Mouse (Mus musculus) midbrain, embryonic 16.5 days (tissue): ENCODE results near the gene Oard1. TPM values are rescaled to one million over a fixed set of nuclear protein-coding genes. Genes with fewer than 3 reads are reported as not detected.

ENCODE experiments used
- ATAC-seq: fragments of 200-750 bp; cut with Nextera tagmentation; 2 replicates; pipeline ENCODE4 v1.8.0; 2017; ENCODE audit warnings: moderate TSS enrichment
- H3K27ac ChIP-seq: fragments of 300-500 bp; sonication (generic); 2 replicates; pipeline ENCODE4 v1.5.1; 2014; ENCODE audit warnings: mild to moderate bottlenecking, low read length, mixed read lengths
- H3K27me3 ChIP-seq: fragments of 300-500 bp; sonication (generic); 2 replicates; pipeline ENCODE4 v1.6.1; 2014; ENCODE audit warnings: low read depth, low read length, mixed read lengths; ENCODE audit not compliant: control insufficient read depth, insufficient read depth
- H3K36me3 ChIP-seq: fragments of 300-500 bp; sonication (generic); 2 replicates; pipeline ENCODE4 v1.6.1; 2014; ENCODE audit warnings: mild to moderate bottlenecking, low read length, moderate library complexity, mixed read lengths; ENCODE audit not compliant: control insufficient read depth, insufficient read depth
- H3K4me1 ChIP-seq: fragments of 300-500 bp; sonication (generic); 2 replicates; pipeline ENCODE4 v1.6.1; 2014; ENCODE audit warnings: mild to moderate bottlenecking, low read length, mixed read lengths; ENCODE audit not compliant: control insufficient read depth, insufficient read depth
- H3K4me2 ChIP-seq: fragments of 300-500 bp; sonication (generic); 2 replicates; pipeline ENCODE4 v1.6.1; 2014; ENCODE audit warnings: mild to moderate bottlenecking, low read length, mixed read lengths
- H3K4me3 ChIP-seq: fragments of 300-500 bp; sonication (generic); 2 replicates; pipeline ENCODE4 v1.5.1; 2014; ENCODE audit warnings: low read depth, mild to moderate bottlenecking, low read length, moderate library complexity, mixed read lengths
- H3K9ac ChIP-seq: fragments of 300-500 bp; sonication (generic); 2 replicates; pipeline ENCODE4 v1.6.1; 2014; ENCODE audit warnings: low read depth, low read length, mixed read lengths
- H3K9me3 ChIP-seq: fragments of 300-500 bp; sonication (generic); replicated peaks from 2 replicates; pipeline ENCODE4 v1.6.1; 2014; ENCODE audit warnings: mild to moderate bottlenecking, low read length, mixed read lengths; ENCODE audit not compliant: control insufficient read depth, poor library complexity, severe bottlenecking
- WGBS: fragments of 180-500 bp; shearing (Covaris S2); extraction: QIAGEN DNeasy Blood & Tissue Kit; methylation state at CpG from one replicate; pipeline ENCODE4 v1.1.7; 2014; 5-methylcytosine and 5-hydroxymethylcytosine counted together
- polyA plus RNA-seq: library from polyadenylated mRNA; unstranded; fragments of >200 nt; fragmentation: Nextera tagmentation; extraction: Ambion mirVana; gene quantifications from 2 replicates; pipeline ENCODE4 v1.2.1, GENCODE M21; 2015

Gene Oard1
- polyA plus RNA-seq, 1 experiment from 2014 or later, result 32.7 TPM

DNA sequence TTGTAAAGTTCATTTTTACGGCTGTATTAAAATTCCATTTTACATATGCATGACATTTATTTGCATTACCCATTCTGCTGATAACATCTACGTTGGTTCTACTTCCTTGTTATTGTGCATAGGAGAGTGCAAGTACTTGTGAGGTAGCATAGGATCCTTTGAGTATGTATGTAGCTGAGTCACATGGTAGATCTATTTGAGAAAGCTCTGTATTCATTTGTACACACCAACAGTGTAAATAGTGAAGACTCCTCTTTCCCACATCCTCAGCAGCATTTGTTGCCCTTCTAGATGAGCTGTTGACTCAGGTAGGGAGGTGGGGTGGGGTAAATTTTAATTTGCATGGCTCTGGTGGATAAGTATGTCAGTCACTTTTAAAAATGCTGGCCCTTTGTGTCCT, 6.0 kb upstream of the Oard1 start:
- H3K4me2 ChIP-seq, result no peak overlapping the region
- no peaks in the 10 kb centered on the region for H3K9me3 ChIP-seq
- peaks cover 7% of the 10 kb centered on the region; the same call in 1 of the 2 replicates for H3K36me3 ChIP-seq
- no peak overlapping the region for H3K27ac ChIP-seq
- no peak overlapping the region for H3K9ac ChIP-seq
- H3K4me3 ChIP-seq, result no peak overlapping the region
- no peak for ATAC-seq
- 93% methylated on average over 2 of the region's 2 CpGs for WGBS
- peaks cover 9% of the 10 kb centered on the region for H3K4me1 ChIP-seq
- no peaks in the 10 kb centered on the region for H3K27me3 ChIP-seq

DNA sequence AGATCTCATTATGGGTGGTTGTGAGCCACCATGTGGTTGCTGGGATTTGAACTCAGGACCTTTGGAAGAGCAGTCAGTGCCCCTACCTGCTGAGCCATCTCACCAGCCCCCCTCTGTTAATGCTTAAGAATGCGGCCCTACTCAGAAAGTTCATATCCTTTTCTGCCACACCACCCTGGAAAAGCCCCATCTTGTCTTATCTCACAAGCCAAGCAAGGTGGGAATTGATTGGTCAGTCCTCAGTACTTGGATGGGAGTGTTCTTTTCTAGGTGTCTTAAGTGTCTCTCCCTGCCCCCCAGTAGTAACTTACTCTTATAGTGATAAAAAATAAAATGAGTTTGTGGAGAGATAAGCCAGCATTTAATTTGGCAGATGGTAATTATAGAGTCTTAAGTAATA, 5.1 kb upstream of the Oard1 start:
- H3K27me3 ChIP-seq, result no peaks in the 10 kb centered on the region
- H3K27ac ChIP-seq, result no peak overlapping the region
- H3K9ac ChIP-seq, result no peak overlapping the region
- H3K4me2 ChIP-seq, result no peak overlapping the region
- no peak overlapping the region for H3K4me3 ChIP-seq
- H3K4me1 ChIP-seq, result peaks cover 9% of the 10 kb centered on the region
- H3K9me3 ChIP-seq, result no peaks in the 10 kb centered on the region
- no peak for ATAC-seq
- H3K36me3 ChIP-seq, result no peaks in the 10 kb centered on the region
- 90% methylated on average over 1 of the region's 1 CpGs for WGBS

DNA sequence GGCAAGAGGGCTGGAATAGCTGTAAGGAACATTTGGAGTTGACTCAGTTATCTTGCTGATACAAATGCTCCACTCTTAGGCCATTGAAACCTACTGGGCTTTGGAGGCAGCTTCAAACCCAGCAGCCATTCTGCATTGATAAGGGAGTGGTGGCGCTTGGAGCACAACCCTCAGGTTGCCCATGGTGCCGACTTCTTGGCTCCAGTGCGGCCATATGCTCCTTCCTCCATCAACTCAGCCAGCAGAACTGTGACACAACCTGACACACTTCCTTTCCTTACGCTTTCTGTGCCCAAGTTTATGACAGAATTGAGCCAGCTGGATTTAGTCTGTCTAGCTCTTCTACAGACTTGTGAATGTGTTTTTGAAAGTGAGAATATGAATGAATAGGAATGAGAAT, 2.7 kb upstream of the Oard1 start:
- Histone ChIP-seq H3K4me3 (no peak overlapping the region), H3K9ac (no peak overlapping the region), H3K4me1 (peaks cover 20% of the 10 kb centered on the region), H3K36me3 (no peaks in the 10 kb centered on the region), H3K27ac (no peak overlapping the region), H3K4me2 (no peak overlapping the region), H3K9me3 (no peaks in the 10 kb centered on the region), H3K27me3 (no peaks in the 10 kb centered on the region)
- 91% methylated on average over 4 of the region's 4 CpGs for WGBS
- no peak for ATAC-seq

DNA sequence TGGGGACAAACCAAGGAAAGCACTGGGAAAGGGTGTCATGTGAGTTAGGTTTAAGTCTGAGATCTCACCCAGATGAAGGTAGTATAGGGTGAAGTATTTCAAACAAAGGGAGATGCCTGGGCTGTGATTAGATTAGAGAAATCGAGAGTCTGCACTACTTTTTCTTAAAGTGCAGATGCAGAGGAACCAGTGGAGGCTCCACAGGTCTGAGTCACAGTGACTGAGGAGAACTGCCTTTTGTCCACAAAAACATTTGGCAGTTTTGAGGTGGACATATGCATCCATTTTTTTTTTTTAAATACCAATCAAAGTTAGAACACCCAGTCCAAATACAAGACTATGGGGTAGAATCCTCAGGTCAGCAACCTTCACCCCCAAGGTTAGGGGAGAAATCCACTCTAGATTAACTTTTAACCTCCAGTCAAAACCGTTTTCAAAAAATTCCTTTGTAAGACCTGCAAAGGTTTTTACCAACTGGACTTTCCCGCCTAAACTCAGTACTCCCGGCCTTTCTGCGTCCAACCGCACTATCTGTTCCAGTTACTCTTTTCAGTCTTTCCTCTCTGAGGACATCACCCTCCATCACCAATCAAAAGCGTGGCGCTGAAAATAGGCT, 1.8 kb upstream of the Oard1 start:
- Histone ChIP-seq H3K27me3 (no peaks in the 10 kb centered on the region), H3K27ac (peak overlapping the region; percentile 99), H3K4me3 (peak overlapping the region; percentile 86), H3K9me3 (no peaks in the 10 kb centered on the region), H3K9ac (peak overlapping the region; percentile 98), H3K36me3 (no peaks in the 10 kb centered on the region), H3K4me1 (peaks cover 20% of the 10 kb centered on the region), H3K4me2 (peak overlapping the region; percentile 70)
- 5% methylated on average over 8 of the region's 8 CpGs for WGBS
- ATAC-seq, result no peak

DNA sequence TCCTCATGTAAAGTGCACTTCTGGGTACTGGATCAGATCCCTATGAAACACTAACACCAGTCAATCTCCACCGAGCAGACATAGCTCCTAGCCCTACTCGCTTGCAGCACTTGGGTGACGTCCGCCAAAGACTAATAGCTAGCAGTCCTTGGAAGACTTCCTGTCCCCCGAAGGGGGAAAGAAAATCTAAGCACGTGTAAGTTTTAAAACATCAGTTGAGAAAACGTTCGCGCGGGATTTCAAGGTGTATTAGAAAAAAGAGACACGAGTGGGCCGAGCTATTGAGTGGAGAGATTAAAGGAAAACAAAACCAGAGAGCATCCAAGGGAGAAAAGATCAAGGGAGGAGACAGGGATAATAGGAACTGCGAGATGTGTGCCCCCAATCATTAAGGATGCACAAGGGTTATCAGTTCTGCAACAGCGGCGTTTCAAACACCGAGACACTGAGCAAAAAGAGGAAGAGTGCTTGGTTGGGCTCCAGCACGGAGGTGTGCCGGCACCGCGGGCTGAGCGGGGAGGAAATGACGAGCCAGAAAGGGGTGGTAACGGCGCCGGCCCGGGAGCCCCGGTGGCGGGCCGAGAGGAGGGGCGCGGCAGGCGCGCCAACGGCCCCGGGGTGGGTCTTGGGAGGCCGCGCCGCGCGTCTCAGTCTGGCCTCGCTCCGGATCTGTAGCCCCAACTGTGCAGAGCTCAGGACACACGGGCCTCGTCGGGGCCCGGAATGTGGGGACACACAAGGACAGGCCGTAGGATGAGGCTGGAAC, 1.1 kb upstream of the Oard1 start:
- Histone ChIP-seq H3K36me3 (no peaks in the 10 kb centered on the region), H3K4me1 (peaks cover 20% of the 10 kb centered on the region), H3K27me3 (no peaks in the 10 kb centered on the region), H3K4me3 (peak overlapping the region; percentile 86), H3K9me3 (no peaks in the 10 kb centered on the region), H3K4me2 (peak overlapping the region; percentile 70), H3K9ac (peak overlapping the region; percentile 98), H3K27ac (peak overlapping the region; percentile 99)
- ATAC-seq, result peak; percentile 22
- WGBS, result under 1% methylated on average over 46 of the region's 47 CpGs

DNA sequence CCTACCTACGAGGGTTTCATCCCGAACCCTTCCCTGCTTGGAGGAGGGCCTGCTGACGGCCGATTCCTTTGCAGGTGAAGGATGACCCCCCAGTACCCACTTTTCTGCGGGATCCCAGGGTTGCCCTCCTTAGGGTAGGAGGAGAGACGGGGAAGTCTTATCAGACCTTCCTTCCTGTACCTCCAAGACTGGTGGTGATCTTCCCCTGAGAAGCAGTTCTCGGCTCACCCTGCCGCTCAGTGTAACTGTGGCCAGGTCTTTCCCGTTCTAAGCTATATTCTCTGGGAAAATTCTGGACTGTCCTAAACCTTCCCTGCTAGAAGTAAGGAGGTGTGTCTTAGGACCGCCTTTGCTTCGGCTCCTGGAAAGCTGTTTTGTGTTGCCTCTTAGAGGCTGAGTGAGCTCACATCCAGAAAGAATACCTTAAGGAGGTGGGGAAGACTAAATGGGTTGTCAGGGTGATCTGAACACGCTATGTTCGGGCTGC, 528 bp downstream of the Oard1 start:
- peak; percentile 38 for ATAC-seq

DNA sequence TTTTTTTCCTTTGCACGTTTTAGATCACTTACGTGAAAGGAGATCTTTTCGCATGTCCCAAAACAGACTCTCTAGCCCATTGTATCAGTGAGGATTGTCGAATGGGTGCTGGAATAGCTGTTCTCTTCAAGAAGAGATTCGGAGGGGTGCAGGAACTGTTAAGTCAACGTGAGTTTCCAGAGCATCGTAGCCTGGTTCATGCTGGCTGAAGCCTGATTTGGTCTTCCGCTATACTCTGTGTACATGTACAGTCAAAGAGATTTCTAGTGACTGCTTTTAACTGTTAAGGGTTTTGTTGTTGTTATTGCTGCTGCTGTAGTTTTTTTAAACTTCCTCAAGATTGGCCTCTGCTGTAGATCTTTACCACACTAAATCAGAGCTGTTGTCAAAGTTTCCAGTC, 1.4 kb downstream of the Oard1 start:
- Histone ChIP-seq H3K27ac (peak overlapping the region; percentile 94), H3K27me3 (no peaks in the 10 kb centered on the region), H3K36me3 (no peaks in the 10 kb centered on the region; the same call in 1 of the 2 replicates), H3K4me1 (peaks cover 20% of the 10 kb centered on the region), H3K9me3 (no peaks in the 10 kb centered on the region), H3K4me3 (peak overlapping the region; percentile 62), H3K4me2 (peak overlapping the region; percentile 90), H3K9ac (peak overlapping the region; percentile 76; the same call in 1 of the 2 replicates)
- 50% methylated on average over 8 of the region's 8 CpGs for WGBS
- ATAC-seq, result no peak

More for the DNA sequence above, 528 bp downstream of the Oard1 start:
- Histone ChIP-seq H3K27ac (peak overlapping the region; percentile 94), H3K4me3 (peak overlapping the region; percentile 62), H3K27me3 (no peaks in the 10 kb centered on the region), H3K9me3 (no peaks in the 10 kb centered on the region), H3K4me1 (peaks cover 20% of the 10 kb centered on the region), H3K9ac (peak overlapping the region; percentile 76), H3K4me2 (peak overlapping the region; percentile 90), H3K36me3 (no peaks in the 10 kb centered on the region; the same call in 1 of the 2 replicates)
- under 1% methylated on average over 13 of the region's 13 CpGs for WGBS

DNA sequence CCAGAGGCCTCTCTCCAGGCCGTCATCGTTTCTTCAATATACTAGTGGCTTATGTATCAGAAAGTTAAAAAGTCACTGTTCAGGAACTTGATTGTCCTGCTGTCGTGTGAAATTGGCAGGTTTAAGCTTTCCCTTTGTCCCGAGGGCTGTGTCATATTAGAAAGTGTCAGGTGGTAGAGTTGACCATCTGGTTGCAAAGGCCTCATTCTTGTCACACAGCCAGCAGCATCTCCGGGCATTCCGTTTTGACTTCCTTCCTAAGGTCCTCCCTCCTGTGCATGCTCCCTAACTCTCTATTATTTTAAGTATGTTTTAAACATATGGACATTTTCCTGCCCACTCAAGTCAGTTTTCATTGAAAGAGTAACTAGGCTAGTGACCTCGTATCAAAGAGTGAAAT, 6.2 kb downstream of the Oard1 start:
- Histone ChIP-seq H3K9me3 (no peaks in the 10 kb centered on the region), H3K4me3 (no peak overlapping the region), H3K36me3 (no peaks in the 10 kb centered on the region; the same call in 1 of the 2 replicates), H3K27ac (no peak overlapping the region), H3K4me1 (peaks cover 9% of the 10 kb centered on the region), H3K27me3 (no peaks in the 10 kb centered on the region), H3K4me2 (no peak overlapping the region), H3K9ac (no peak overlapping the region)
- ATAC-seq, result no peak
- WGBS, result 80% methylated on average over 7 of the region's 7 CpGs
